Mouse (Mus musculus): ENCODE results near the gene Pcare.
"Not testable (repeated sequence)": the region's sequence is repeated elsewhere in the genome, so short reads cannot be mapped to it uniquely, and the experiment has no call there.

The Pcare gene

GRCm38 (mm10) chr17:71752831-71753230, at the start of gene Pcare:
Gene Pcare, minus strand, starts transcription at chr17:71752894.
- peak; percentile 38; the same call in 1 of the 2 replicates for ATAC-seq (ENCODE audit: low TSS enrichment)

GRCm38 (mm10) chr17:71795521-71796205, 43.0 kb upstream of the Pcare start:
- ATAC-seq (ENCODE audit: low TSS enrichment): no peak

DNA sequence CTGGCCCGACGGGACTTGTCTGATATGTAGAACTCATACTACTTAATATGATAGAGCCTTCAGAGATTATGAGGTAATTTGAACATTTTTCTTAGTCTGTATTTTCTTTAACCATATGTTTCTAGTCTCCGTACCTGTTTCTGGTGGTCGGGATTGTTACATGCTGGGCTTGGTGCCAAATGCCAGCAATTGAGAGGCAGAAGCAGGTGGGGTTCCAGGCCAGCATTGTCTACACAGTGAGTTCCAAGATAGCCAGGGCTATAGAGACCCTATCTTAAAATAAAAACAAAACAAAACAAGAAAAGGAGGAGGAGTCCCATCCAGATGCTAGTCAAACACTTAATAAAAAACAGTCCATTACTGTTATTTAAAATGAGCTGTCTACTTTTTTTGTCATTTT, 38.9 kb upstream of the Pcare start:
- ATAC-seq (ENCODE audit: low TSS enrichment): no peak

GRCm38 (mm10) chr17:71791109-71791508, 38.4 kb upstream of the Pcare start:
- ATAC-seq (ENCODE audit: low TSS enrichment): no peak

DNA sequence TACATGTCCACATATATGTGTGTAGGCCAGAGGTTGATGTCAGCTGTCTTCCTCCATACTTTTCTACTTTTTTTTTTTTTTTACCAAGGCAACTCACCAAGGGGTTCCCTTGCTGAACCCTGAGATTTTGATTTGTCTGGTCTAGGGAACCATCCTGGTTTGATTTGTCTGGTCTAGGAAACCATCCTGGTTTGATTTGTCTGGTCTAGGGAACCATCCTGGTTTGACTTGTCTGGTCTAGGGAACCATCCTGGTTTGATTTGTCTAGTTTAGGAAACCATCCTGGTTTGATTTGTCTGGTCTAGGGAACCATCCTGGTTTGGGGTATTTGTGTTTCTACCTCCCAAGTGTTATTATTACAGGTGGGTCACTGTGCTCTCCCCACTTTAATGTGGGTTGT, 33.8 kb upstream of the Pcare start:
- no peak for ATAC-seq (ENCODE audit: low TSS enrichment)

DNA sequence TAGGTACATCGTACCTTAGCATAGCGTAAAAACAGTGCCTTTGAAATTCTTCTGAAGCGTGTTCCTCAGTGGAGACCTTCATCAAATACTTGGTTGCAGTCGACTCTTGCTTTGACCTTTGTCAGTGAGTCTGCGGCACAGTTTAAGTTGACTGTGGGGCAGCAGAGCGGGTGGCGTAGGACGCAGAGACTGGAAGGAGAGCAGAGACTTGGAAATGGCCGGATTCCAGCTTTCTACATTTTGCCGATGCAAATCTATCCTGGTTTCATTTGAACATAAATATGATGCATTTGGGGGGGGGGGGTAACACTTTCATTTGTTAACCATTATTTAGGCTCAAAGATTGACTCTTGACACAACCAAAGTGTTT, 30.7 kb upstream of the Pcare start:
- ATAC-seq (ENCODE audit: low TSS enrichment): 0 out of 2 replicates have a peak, but pooled peaks have one; percentile 4

DNA sequence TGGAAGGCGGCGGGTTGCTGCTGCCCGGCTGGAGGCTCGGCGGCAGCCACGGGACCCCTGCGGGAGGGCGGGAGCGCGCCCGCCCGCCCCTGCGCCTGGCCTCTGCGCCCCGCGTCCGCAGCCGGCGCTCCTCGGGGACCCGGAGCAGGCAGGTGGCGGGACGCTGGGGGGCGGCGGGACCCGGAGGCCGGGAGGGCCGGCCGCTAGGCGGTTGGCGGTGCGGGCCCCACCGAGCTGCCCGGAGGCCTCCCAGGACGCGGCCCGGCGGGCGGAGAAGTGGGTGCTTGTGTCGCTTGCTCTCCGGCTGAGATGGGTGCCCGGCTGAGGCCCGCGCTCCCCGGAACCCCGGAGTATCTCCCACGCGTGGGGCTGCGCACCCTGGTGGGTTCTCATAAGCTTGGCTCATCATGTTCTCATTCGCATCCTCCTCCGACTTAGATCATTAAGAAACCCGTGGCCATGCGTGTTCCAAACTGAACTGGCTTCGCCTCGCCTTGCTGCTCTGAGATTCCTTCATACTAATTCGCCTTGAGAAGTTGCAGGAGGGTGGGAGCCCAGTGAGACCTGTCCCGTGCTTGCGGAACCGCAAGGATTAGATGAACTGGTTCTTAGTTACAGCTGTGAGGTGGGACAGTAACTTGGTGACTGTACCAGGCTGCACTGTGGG, 30.1 kb upstream of the Pcare start:
- peak; percentile 53 for ATAC-seq (ENCODE audit: low TSS enrichment)

GRCm38 (mm10) chr17:71782242-71782698, 29.6 kb upstream of the Pcare start:
- peak; percentile 59 for ATAC-seq (ENCODE audit: low TSS enrichment)

DNA sequence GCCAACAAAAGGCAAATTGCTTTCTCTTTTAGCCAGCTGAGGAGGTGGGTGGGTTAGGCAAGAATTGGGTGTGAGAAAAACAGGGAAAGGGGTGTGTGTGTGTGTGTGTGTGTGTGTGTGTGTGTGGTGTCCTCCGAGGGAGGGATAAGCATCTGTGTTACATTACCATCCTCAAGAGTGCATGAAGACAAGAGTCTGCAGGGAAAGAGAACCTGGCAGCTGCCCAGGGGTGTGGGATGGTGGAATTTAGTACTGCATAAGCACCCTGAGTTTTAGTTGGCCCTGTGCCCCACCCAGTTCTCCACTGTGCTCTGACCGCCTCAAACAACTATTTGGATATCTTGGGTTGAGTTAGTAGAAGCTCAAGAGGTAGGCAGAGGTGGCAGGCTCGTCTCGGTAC, 28.3 kb upstream of the Pcare start:
- peak; percentile 82 for ATAC-seq (ENCODE audit: low TSS enrichment)

GRCm38 (mm10) chr17:71780490-71780889, 27.8 kb upstream of the Pcare start:
- ATAC-seq (ENCODE audit: low TSS enrichment): no peak

DNA sequence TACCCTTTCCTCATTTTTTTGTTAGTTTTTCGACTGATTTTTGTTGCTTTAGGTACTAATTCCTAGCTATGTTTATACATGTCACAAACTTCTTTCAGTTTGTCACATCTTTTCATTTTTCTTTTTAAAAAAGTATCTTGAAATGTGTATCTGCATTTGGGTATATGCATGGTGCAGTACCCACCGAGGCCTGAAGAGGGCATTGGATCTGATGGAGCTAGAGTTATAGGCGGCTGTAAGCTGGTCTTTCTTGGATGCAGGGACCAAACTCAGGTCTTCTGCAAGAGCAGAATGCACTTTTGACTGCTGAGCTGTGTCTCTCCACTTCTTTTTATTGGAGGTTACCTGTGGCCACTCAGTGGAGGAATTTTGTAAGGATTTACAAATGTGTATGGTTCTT, 26.0 kb upstream of the Pcare start:
- no peak for ATAC-seq (ENCODE audit: low TSS enrichment)

DNA sequence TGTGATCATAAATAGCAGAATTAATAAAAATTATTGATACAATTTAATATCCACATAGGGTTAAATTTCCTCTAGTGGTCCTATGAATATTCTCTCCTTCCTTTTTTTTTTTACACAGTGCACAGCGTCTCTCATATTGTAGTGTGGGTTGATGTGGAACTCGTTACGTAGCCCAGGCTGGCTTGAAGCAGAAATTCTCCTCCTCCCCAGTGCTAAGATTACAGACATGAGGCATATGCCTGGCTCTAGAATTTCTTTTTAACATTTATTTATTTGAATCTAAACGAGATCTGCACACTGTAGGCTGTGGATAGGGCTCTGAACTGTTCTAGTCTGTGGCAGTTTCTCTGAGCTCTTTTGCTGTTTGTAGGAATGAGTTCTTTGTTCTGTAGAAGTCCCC, 22.6 kb upstream of the Pcare start:
- peak; percentile 80 for ATAC-seq (ENCODE audit: low TSS enrichment)

- no peak for ATAC-seq (ENCODE audit: low TSS enrichment)
These were observed 21.5 kb upstream of the Pcare start for GRCm38 (mm10) chr17:71774173-71774572.

GRCm38 (mm10) chr17:71770696-71771095, 18.0 kb upstream of the Pcare start:
- no peak for ATAC-seq (ENCODE audit: low TSS enrichment)

GRCm38 (mm10) chr17:71769564-71769963, 16.9 kb upstream of the Pcare start:
- ATAC-seq (ENCODE audit: low TSS enrichment): no peak

GRCm38 (mm10) chr17:71768173-71768572, 15.5 kb upstream of the Pcare start, which contains the start of gene Clip4:
Gene Clip4, plus strand, starts transcription at chr17:71768473.
- ATAC-seq (ENCODE audit: low TSS enrichment): not testable (repeated sequence)

- no peak for ATAC-seq (ENCODE audit: low TSS enrichment)
These were observed 7.8 kb upstream of the Pcare start for GRCm38 (mm10) chr17:71760536-71760935.

- no peak for ATAC-seq (ENCODE audit: low TSS enrichment)
These were observed 3.0 kb downstream of the Pcare start for GRCm38 (mm10) chr17:71749616-71750168.

GRCm38 (mm10) chr17:71747561-71747960, 5.1 kb downstream of the Pcare start:
- no peak for ATAC-seq (ENCODE audit: low TSS enrichment)

- ATAC-seq (ENCODE audit: low TSS enrichment): no peak
These were observed 6.6 kb downstream of the Pcare start for GRCm38 (mm10) chr17:71746114-71746513.

DNA sequence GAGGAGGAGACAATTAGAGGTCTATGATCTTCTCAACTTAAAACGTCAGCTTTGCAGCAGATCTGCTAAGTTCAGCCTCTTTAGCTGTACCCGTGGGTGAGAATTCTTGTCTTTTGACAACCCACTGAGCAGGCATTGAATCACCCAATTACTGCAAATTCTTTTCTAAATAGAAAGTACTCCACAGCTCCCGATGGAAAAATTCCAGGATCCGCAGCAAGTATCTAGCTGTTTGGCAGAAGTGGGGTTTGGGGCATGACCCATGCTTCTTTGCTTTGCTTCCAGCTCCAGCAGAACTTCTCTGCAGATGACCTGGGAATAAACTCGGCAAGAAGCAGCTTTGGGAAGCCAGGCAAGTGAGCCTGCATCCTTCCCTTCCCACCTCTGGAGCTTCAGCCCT, 9.8 kb downstream of the Pcare start:
- peak; percentile 84 for ATAC-seq (ENCODE audit: low TSS enrichment)

DNA sequence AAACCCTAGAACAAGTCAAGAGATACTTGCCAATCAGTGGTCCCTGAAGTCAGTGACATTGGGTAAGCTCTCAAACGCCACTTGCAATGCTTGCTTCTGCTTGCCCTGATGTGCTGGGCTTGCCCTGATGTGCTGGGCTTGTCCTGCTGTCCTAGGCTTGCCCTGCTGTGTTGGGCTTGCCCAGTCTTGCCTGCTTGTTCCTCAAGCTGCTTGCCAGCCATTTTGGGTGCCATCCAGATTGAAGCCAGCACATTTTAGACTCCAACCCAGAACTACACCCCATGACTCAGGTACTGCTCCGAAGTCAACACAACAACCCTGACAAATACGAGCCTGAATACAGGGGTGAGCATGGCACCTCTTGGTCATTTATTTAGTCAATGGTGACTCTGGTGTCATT, 10.5 kb downstream of the Pcare start:
- no peak for ATAC-seq (ENCODE audit: low TSS enrichment)

DNA sequence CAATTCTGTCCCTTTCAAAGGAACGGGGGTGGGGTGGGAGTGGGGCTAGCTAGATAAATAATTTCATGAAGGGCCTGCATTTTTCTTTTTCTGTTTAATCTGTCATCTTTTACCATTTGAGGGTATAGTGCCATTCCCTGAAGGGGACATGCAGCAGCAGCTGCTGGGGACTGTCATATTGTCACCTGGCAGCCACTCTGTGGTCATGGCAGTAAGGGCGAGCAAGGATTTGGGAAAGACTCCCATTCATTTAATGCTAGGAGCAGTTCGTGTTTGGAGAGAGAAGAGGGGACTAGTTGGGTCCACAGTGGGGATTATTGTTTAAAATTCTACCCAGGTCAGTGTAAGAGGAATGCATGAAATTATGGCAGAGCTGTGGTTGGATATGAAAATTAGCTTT, 16.3 kb downstream of the Pcare start:
- no peak for ATAC-seq (ENCODE audit: low TSS enrichment)
